15 mouse cellular contexts compared by ENCODE assay signal in the genomic region with DNA sequence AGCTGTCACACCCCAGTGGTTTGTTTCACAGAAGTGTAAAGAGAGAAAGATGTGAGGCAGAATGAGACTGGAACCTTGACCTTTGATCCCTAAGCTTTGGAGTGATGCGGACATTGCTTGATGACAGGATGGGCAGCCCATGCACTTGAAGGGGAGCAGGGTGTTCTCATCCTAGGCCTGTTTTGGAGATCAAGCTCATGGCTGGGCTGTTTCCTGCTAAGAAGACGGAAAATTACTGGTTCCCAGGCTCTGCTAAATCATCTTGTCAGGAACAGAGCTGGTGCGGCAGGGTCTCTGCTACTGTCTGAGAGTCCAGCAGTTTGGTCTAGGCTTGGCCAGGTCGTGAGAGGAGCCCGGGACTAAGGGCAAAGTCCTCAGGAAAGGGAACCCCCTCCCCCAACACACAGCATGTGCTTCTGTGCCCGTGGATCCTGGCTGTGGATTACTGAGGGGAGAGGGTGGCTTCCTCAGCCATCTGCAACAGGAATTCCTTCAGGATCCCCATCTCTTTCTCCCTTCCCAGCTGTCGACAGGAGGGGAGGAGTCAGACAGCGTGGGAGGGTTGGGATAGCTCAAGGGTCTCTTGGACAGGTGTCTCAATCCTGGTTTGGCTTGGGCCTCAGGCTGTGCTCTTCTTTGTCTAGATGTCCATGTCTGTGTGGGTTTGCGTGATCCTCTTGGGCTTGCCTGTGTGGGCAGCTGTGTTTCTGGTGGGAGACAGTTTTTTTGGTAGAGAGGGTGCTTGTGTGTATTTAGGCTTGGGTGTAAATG. TPM values are rescaled to one million over a fixed set of nuclear protein-coding genes. Genes with fewer than 3 reads are reported as not detected.
DNase-seq lines count a peak whose midpoint lies in the region; ATAC-seq and TF ChIP-seq lines count a peak whose summit lies in the region.
"Had no signal": no experiment of that assay in that cellular context is flagged by ENCODE, and none has a peak within 500 bp of the region (broad histone marks: within the 10 kb centered on the region; RNA-seq: fewer than 3 reads in every experiment).

No protein-coding gene starts in this region.

- no peaks in the 10 kb centered on the region; the same call in 1 of the 2 replicates for H3K4me1 ChIP-seq in embryonic facial prominence, embryonic 14.5 days (ENCODE audit: control insufficient read depth, insufficient read depth, low read length)
- H3K4me1 ChIP-seq in embryonic facial prominence, embryonic 10.5 days, result peaks cover 37% of the 10 kb centered on the region
- H3K4me1 ChIP-seq in lung, embryonic 14.5 days (ENCODE audit: insufficient read depth), result no peaks in the 10 kb centered on the region
- peaks cover 37% of the 10 kb centered on the region for H3K4me1 ChIP-seq in kidney, embryonic 15.5 days
- H3K4me1 ChIP-seq in liver, postnatal 0 days (ENCODE audit: insufficient read depth), result peaks cover 7% of the 10 kb centered on the region; the same call in 1 of the 2 replicates
- H3K4me1 ChIP-seq: heart, embryonic 15.5 days had no signal

- 48% methylated on average over 8 of the region's 9 CpGs for WGBS in embryonic facial prominence, embryonic 14.5 days
- WGBS in embryonic facial prominence, embryonic 10.5 days, result 53% methylated on average over 9 of the region's 9 CpGs
- 35% methylated on average over 9 of the region's 9 CpGs for WGBS in lung, embryonic 14.5 days
- 23% methylated on average over 9 of the region's 9 CpGs for WGBS in kidney, embryonic 15.5 days
- 58% methylated on average over 9 of the region's 9 CpGs for WGBS in liver, postnatal 0 days (ENCODE audit: insufficient replicate concordance)

- peak overlapping the region; percentile 14; the same call in 1 of the 2 replicates for H3K9ac ChIP-seq in embryonic facial prominence, embryonic 14.5 days (ENCODE audit: low read depth, low read length)
- H3K9ac ChIP-seq in lung, embryonic 14.5 days, result no peak overlapping the region
- no peak overlapping the region for H3K9ac ChIP-seq in kidney, embryonic 15.5 days
- H3K9ac ChIP-seq in liver, postnatal 0 days (replicated peaks), result no peak overlapping the region
- H3K9ac ChIP-seq: heart, embryonic 15.5 days; midbrain, embryonic 13.5 days; neural tube, embryonic 15.5 days had no signal

- peak overlapping the region; percentile 24; the same call in 1 of the 2 replicates for H3K27ac ChIP-seq in embryonic facial prominence, embryonic 14.5 days (replicated peaks; ENCODE audit: low read depth, low read length)
- no peak overlapping the region for H3K27ac ChIP-seq in embryonic facial prominence, embryonic 10.5 days (replicated peaks)
- H3K27ac ChIP-seq in lung, embryonic 14.5 days (ENCODE audit: low read depth), result no peak overlapping the region
- peak overlapping the region; percentile 34 for H3K27ac ChIP-seq in kidney, embryonic 15.5 days
- H3K27ac ChIP-seq in liver, postnatal 0 days (ENCODE audit: low read depth), result peak overlapping the region; percentile 34; the same call in 1 of the 2 replicates
- H3K27ac ChIP-seq: forebrain, embryonic 12.5 days; heart, embryonic 15.5 days; neural tube, embryonic 15.5 days had no signal

- TF ChIP-seq CTCF in lung, embryonic 14.5 days (IDR thresholded peaks at IDR 0.05; ENCODE audit: low read depth), result no peak
- no peak for TF ChIP-seq CTCF in liver, postnatal 0 days (IDR thresholded peaks at IDR 0.05; ENCODE audit: low read depth)

- DNase-seq in embryonic facial prominence, embryonic 14.5 days (ENCODE audit: low spot score), result peak; percentile 40
- no peak for DNase-seq in embryonic facial prominence, embryonic 10.5 days (ENCODE audit: low spot score)
- peak; percentile 43 for DNase-seq in lung, embryonic 14.5 days
- no peak for DNase-seq in lung, postnatal 10 days
- peak; percentile 31 for DNase-seq in liver, postnatal 0 days
- DNase-seq in spleen, adult 18-20 months, result no peak
- DNase-seq: adrenal gland, postnatal 25 days; gastrocnemius, postnatal 10 days; lung, postnatal 14 days had no signal

- ATAC-seq in embryonic facial prominence, embryonic 14.5 days (ENCODE audit: low read depth), result peak; percentile 36; the same call in 1 of the 2 replicates
- no peak for ATAC-seq in lung, embryonic 14.5 days (ENCODE audit: insufficient read depth)
- peak; percentile 53 for ATAC-seq in kidney, embryonic 15.5 days (replicated peaks; ENCODE audit: low FRiP score)
- ATAC-seq in liver, postnatal 0 days, result peak; percentile 73
- ATAC-seq in inflammation-experienced regulatory T-cells, adult 6 months, result no peak
- ATAC-seq: midbrain, embryonic 13.5 days had no signal

- no peaks in the 10 kb centered on the region for H3K36me3 ChIP-seq in embryonic facial prominence, embryonic 14.5 days (ENCODE audit: control insufficient read depth, insufficient read depth, low read length)
- no peaks in the 10 kb centered on the region for H3K36me3 ChIP-seq in embryonic facial prominence, embryonic 10.5 days (replicated peaks)
- no peaks in the 10 kb centered on the region for H3K36me3 ChIP-seq in lung, embryonic 14.5 days (ENCODE audit: insufficient read depth)
- H3K36me3 ChIP-seq in kidney, embryonic 15.5 days, result no peaks in the 10 kb centered on the region
- H3K36me3 ChIP-seq in liver, postnatal 0 days (replicated peaks; ENCODE audit: insufficient read depth, low read length), result no peaks in the 10 kb centered on the region
- H3K36me3 ChIP-seq: forebrain, embryonic 12.5 days; heart, embryonic 15.5 days; midbrain, embryonic 13.5 days; neural tube, embryonic 15.5 days had no signal

- H3K27me3 ChIP-seq in embryonic facial prominence, embryonic 14.5 days (replicated peaks; ENCODE audit: control insufficient read depth, insufficient read depth, low read length), result no peaks in the 10 kb centered on the region
- H3K27me3 ChIP-seq in embryonic facial prominence, embryonic 10.5 days (replicated peaks; ENCODE audit: low read depth, poor library complexity, severe bottlenecking), result no peaks in the 10 kb centered on the region
- no peaks in the 10 kb centered on the region for H3K27me3 ChIP-seq in lung, embryonic 14.5 days (ENCODE audit: insufficient read depth, low read length)
- H3K27me3 ChIP-seq in kidney, embryonic 15.5 days, result no peaks in the 10 kb centered on the region
- H3K27me3 ChIP-seq in liver, postnatal 0 days (ENCODE audit: insufficient read depth, low read length), result no peaks in the 10 kb centered on the region
- H3K27me3 ChIP-seq: forebrain, embryonic 12.5 days; heart, embryonic 15.5 days; midbrain, embryonic 13.5 days; neural tube, embryonic 15.5 days had no signal

- TF ChIP-seq EP300 in liver, postnatal 0 days (IDR thresholded peaks at IDR 0.05; ENCODE audit: low read depth), result no peak

- H3K4me3 ChIP-seq in embryonic facial prominence, embryonic 14.5 days (ENCODE audit: low read depth, low read length), result no peak overlapping the region
- H3K4me3 ChIP-seq in embryonic facial prominence, embryonic 10.5 days, result no peak overlapping the region
- H3K4me3 ChIP-seq in lung, embryonic 14.5 days (ENCODE audit: low read depth, low read length), result no peak overlapping the region
- H3K4me3 ChIP-seq in kidney, embryonic 15.5 days (replicated peaks), result no peak overlapping the region
- no peak overlapping the region for H3K4me3 ChIP-seq in liver, postnatal 0 days (ENCODE audit: low read depth, low read length)
- H3K4me3 ChIP-seq: forebrain, embryonic 12.5 days; heart, embryonic 15.5 days; midbrain, embryonic 13.5 days; neural tube, embryonic 15.5 days had no signal

- H3K4me2 ChIP-seq in embryonic facial prominence, embryonic 14.5 days (ENCODE audit: low read depth, low read length), result no peak overlapping the region
- no peak overlapping the region for H3K4me2 ChIP-seq in lung, embryonic 14.5 days
- no peak overlapping the region for H3K4me2 ChIP-seq in kidney, embryonic 15.5 days
- no peak overlapping the region for H3K4me2 ChIP-seq in liver, postnatal 0 days (ENCODE audit: low read depth, low read length)
- H3K4me2 ChIP-seq: forebrain, embryonic 12.5 days; heart, embryonic 15.5 days; midbrain, embryonic 13.5 days; neural tube, embryonic 15.5 days had no signal

- H3K9me3 ChIP-seq in embryonic facial prominence, embryonic 14.5 days (ENCODE audit: control insufficient read depth, low read length), result no peaks in the 10 kb centered on the region
- no peaks in the 10 kb centered on the region for H3K9me3 ChIP-seq in embryonic facial prominence, embryonic 10.5 days
- no peaks in the 10 kb centered on the region for H3K9me3 ChIP-seq in lung, embryonic 14.5 days (ENCODE audit: low read depth, low read length)
- H3K9me3 ChIP-seq in kidney, embryonic 15.5 days (replicated peaks), result no peaks in the 10 kb centered on the region
- H3K9me3 ChIP-seq in liver, postnatal 0 days (ENCODE audit: low read length), result no peaks in the 10 kb centered on the region
- H3K9me3 ChIP-seq: forebrain, embryonic 12.5 days; heart, embryonic 15.5 days; midbrain, embryonic 13.5 days; neural tube, embryonic 15.5 days had no signal

RNA-seq across cellular contexts. Expression of gene Cilp, which starts 20.8 kb away (rescaled TPM):
- polyA plus RNA-seq in embryonic facial prominence, embryonic 14.5 days (2014; fragmentation: Nextera tagmentation; extraction: Ambion mirVana), result 9.7 and 10.7 TPM in 2 replicates
- 0.05 and 0.15 TPM in 2 replicates for polyA plus RNA-seq in embryonic facial prominence, embryonic 10.5 days (2016; fragmentation: Nextera tagmentation; extraction: Ambion mirVana)
- 0.22 TPM in 1 of 2 replicates, not detected in the other for polyA plus RNA-seq in lung, embryonic 14.5 days (2014; fragmentation: Nextera tagmentation; extraction: Ambion mirVana)
- polyA plus RNA-seq in kidney, embryonic 15.5 days (2015; fragmentation: Nextera tagmentation; extraction: Ambion mirVana), result 0.66 and 1.1 TPM in 2 replicates
- 0.06 and 0.08 TPM in 2 replicates for polyA plus RNA-seq in liver, postnatal 0 days (2015; fragmentation: Nextera tagmentation; extraction: Ambion mirVana)
- not detected for polyA plus RNA-seq in inflammation-experienced regulatory T-cells, adult 6 months (2017; shearing (Covaris generic))

RNA-seq across cellular contexts. Expression of gene Parp16, which starts 49.1 kb away (rescaled TPM):
- 6.9 and 7.2 TPM in 2 replicates for polyA plus RNA-seq in embryonic facial prominence, embryonic 14.5 days (2014; fragmentation: Nextera tagmentation; extraction: Ambion mirVana)
- 8.2 and 8.3 TPM in 2 replicates for polyA plus RNA-seq in embryonic facial prominence, embryonic 10.5 days (2016; fragmentation: Nextera tagmentation; extraction: Ambion mirVana)
- 5.3 and 6.9 TPM in 2 replicates for polyA plus RNA-seq in lung, embryonic 14.5 days (2014; fragmentation: Nextera tagmentation; extraction: Ambion mirVana)
- 7.9 and 8.1 TPM in 2 replicates for polyA plus RNA-seq in kidney, embryonic 15.5 days (2015; fragmentation: Nextera tagmentation; extraction: Ambion mirVana)
- polyA plus RNA-seq in liver, postnatal 0 days (2015; fragmentation: Nextera tagmentation; extraction: Ambion mirVana), result 11.7 and 12.0 TPM in 2 replicates
- 1 to 10 TPM; 5.4 to 8.0 (median 5.8) TPM for polyA plus RNA-seq in inflammation-experienced regulatory T-cells, adult 6 months (2017; shearing (Covaris generic))

RNA-seq across cellular contexts. Expression of gene Clpx, which starts 49.8 kb away (rescaled TPM):
- polyA plus RNA-seq in embryonic facial prominence, embryonic 14.5 days (2014; fragmentation: Nextera tagmentation; extraction: Ambion mirVana), result 55.8 and 56.3 TPM in 2 replicates
- polyA plus RNA-seq in embryonic facial prominence, embryonic 10.5 days (2016; fragmentation: Nextera tagmentation; extraction: Ambion mirVana), result 48.3 and 50.9 TPM in 2 replicates
- 44.7 and 53.0 TPM in 2 replicates for polyA plus RNA-seq in lung, embryonic 14.5 days (2014; fragmentation: Nextera tagmentation; extraction: Ambion mirVana)
- polyA plus RNA-seq in kidney, embryonic 15.5 days (2015; fragmentation: Nextera tagmentation; extraction: Ambion mirVana), result 50.6 and 53.5 TPM in 2 replicates
- polyA plus RNA-seq in liver, postnatal 0 days (2015; fragmentation: Nextera tagmentation; extraction: Ambion mirVana), result 109 and 119 TPM in 2 replicates
- 10 to 100 TPM; 29.8 to 41.8 (median 37.4) TPM for polyA plus RNA-seq in inflammation-experienced regulatory T-cells, adult 6 months (2017; shearing (Covaris generic))

Comparison
In these comparisons a context has a peak if more than half of its experiments do, and no peak if none do; other contexts are left out.
1. DNase-seq: peak in embryonic facial prominence, embryonic 14.5 days (single experiment), lung, embryonic 14.5 days (single experiment) and liver, postnatal 0 days (single experiment); none in embryonic facial prominence, embryonic 10.5 days (single experiment), lung, postnatal 10 days (single experiment) and spleen, adult 18-20 months (0 of 2).
2. H3K27ac ChIP-seq: peak in embryonic facial prominence, embryonic 14.5 days (single experiment), kidney, embryonic 15.5 days (single experiment) and liver, postnatal 0 days (single experiment); none in embryonic facial prominence, embryonic 10.5 days (single experiment) and lung, embryonic 14.5 days (single experiment).
3. ATAC-seq: peak in embryonic facial prominence, embryonic 14.5 days (single experiment), kidney, embryonic 15.5 days (single experiment) and liver, postnatal 0 days (single experiment); none in lung, embryonic 14.5 days (single experiment) and inflammation-experienced regulatory T-cells, adult 6 months (single experiment).